Mouse (Mus musculus): ENCODE measurements around the gene Gatad2b.

- TF ChIP-seq CTCF (IDR thresholded peaks at IDR 0.05; ENCODE audit: low read depth): no peak
- no peak for TF ChIP-seq EP300 (IDR thresholded peaks at IDR 0.05; ENCODE audit: low read depth)
Observed at GRCm38 (mm10) chr3:90323119-90323518, 30.1 kb downstream of the Gatad2b start.

Measured in heart, postnatal 0 days (tissue).